Mouse (Mus musculus): Measurements from ENCODE around the gene Gde1. TPM values are rescaled to one million over a fixed set of nuclear protein-coding genes. Genes with fewer than 3 reads are reported as not detected.

Gde1 gene
- polyA plus RNA-seq, 1 experiment from 2014 or later, result 140 TPM

DNA sequence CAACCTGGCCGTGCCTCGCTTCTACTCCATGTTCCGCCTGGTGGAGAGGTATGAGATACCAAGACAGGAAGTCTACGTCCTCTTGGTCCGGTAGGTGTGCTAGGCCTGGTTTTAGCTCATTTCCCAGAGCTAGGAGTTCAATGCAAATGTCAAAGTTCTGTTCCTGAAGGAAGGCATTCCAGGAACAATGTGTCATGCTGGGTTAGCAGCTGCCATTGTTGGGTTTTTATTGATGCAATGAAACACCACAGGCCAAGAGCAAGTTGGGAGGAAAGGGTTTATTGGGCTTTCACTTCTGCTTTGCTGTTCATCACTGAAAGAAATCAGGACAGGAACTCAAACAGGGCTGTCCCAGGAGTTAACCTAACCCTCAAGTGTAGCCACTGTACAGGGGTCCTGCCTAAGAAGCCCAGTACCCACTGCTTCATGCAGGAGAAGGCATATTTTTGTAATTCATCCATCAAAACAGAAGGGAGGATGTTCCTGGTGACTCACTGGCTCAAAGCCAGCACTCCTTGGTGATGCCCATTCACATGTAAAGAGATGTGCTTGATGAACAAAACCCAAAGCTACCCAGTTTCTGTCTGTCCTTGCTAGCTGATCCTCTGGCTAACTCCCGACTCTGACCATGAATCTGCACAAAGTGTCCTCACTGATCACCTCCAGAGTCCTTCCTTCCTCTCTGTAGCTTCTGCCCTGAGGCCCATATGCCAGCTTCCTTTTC lies 52.8 kb downstream of the Gde1 start:
- ATAC-seq, result no peak
- no peaks in the 10 kb centered on the region for H3K27me3 ChIP-seq

DNA sequence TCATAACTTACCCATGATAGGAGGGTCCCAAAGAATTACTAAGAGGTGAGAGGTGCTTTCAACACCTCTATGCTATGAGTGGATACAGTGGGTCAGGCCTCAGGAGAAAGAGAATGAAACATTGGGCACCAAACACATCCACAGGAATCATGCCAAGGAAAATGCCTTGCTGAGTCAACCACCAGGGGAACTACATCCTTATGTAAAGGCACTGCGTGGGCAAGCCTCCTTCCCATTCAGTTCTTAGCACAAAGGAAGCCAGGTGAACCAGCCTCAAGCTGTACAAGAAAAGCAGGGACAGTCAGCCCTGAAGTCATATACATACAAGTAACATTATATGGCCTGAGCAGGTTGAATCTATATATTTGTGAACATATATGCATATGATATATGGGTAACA lies 54.7 kb downstream of the Gde1 start:
- Histone ChIP-seq H3K27ac (no peak overlapping the region), H3K36me3 (no peaks in the 10 kb centered on the region), H3K4me2 (replicated peaks) (no peak overlapping the region), H3K4me1 (replicated peaks) (no peaks in the 10 kb centered on the region), H3K4me3 (replicated peaks) (no peak overlapping the region), H3K9ac (replicated peaks) (no peak overlapping the region), H3K9me3 (no peaks in the 10 kb centered on the region), H3K27me3 (no peaks in the 10 kb centered on the region)
- ATAC-seq, result no peak
- WGBS, result 75% methylated on average over 1 of the region's 1 CpGs

More for the DNA sequence above, 52.8 kb downstream of the Gde1 start:
- Histone ChIP-seq H3K27ac (no peak overlapping the region), H3K4me2 (replicated peaks) (no peak overlapping the region), H3K9ac (replicated peaks) (no peak overlapping the region), H3K4me3 (replicated peaks) (no peak overlapping the region), H3K4me1 (replicated peaks) (0 out of 2 replicates have a peak, but pooled peaks cover 4% of the 10 kb centered on the region), H3K36me3 (no peaks in the 10 kb centered on the region), H3K9me3 (no peaks in the 10 kb centered on the region)
- 88% methylated on average over 6 of the region's 6 CpGs for WGBS

DNA sequence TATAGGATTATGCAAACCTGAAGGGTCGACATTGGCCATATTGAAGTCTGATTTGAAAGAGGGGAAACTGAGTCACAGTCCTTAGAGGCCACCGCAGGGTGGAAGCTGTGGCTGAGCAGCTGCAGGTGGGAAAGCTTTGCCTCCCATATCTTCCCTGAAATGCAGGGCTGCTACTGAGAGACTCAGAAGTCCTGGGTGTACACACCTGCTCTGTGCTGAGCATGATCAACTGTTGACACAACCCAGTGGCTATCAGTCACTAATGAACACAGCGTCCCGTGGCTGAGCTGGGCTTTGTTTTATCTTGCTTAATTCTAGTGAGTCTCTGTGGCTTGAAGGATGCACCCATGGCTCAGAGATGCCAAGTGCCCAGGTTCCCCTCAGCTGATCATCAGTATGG lies 55.5 kb downstream of the Gde1 start:
- Histone ChIP-seq H3K4me1 (replicated peaks) (no peaks in the 10 kb centered on the region), H3K27ac (no peak overlapping the region), H3K27me3 (no peaks in the 10 kb centered on the region), H3K36me3 (no peaks in the 10 kb centered on the region), H3K4me3 (replicated peaks) (no peak overlapping the region), H3K9ac (replicated peaks) (no peak overlapping the region), H3K9me3 (no peaks in the 10 kb centered on the region), H3K4me2 (replicated peaks) (no peak overlapping the region)
- WGBS, result 86% methylated on average over 4 of the region's 4 CpGs
- no peak for ATAC-seq

DNA sequence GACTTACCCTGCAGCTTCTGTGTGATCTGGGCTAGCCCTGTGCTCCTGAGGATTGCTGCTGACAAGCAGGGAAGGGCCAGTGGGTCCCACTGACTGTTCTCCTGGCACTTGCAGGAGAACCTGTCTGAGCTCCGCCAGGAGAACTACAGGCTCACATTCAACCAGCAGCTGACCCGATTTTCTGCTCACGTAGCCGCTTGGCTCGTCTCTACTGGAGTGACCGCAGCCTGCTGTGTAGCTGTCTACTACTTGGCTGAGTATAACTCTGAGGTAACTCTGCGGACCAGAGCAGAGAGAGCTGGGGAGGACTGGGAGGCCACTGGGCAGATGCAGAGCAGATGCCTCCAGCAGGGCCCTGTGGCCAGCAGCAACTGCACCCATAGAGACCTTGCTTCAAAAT lies 56.2 kb downstream of the Gde1 start:
- H3K27me3 ChIP-seq, result no peaks in the 10 kb centered on the region
- 87% methylated on average over 7 of the region's 7 CpGs for WGBS
- no peak overlapping the region for H3K9ac ChIP-seq (replicated peaks)
- H3K4me1 ChIP-seq (replicated peaks), result no peaks in the 10 kb centered on the region
- H3K4me3 ChIP-seq (replicated peaks), result no peak overlapping the region
- no peak overlapping the region for H3K27ac ChIP-seq
- H3K36me3 ChIP-seq, result no peaks in the 10 kb centered on the region
- no peaks in the 10 kb centered on the region for H3K9me3 ChIP-seq
- ATAC-seq, result no peak
- no peak overlapping the region for H3K4me2 ChIP-seq (replicated peaks)

DNA sequence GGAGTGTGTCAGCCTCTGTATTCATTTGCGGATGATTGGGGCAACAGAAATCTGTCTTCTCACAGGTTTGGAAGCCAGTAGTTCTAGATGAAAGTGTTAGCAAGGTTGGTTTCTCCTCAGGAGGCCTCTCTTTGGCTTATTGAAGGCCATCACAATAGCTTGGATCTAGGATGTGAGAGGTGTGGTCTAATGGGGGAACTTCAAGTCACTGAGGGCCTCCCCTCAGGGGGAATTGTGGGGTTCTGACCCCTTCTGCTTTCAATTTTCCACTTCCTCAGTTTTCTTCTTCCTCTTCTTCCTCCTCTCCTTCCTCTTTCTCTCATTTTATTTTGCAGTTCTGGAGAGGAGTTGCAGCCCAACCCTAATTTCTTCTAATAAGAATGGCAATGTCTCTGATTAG lies 59.3 kb downstream of the Gde1 start:
- no peaks in the 10 kb centered on the region for H3K9me3 ChIP-seq
- H3K27ac ChIP-seq, result no peak overlapping the region
- no peak overlapping the region for H3K4me3 ChIP-seq (replicated peaks)
- no peaks in the 10 kb centered on the region for H3K27me3 ChIP-seq
- no peak overlapping the region for H3K4me2 ChIP-seq (replicated peaks)
- no peaks in the 10 kb centered on the region for H3K4me1 ChIP-seq (replicated peaks)
- WGBS, result 93% methylated on average over 1 of the region's 1 CpGs
- H3K36me3 ChIP-seq, result no peaks in the 10 kb centered on the region
- no peak overlapping the region for H3K9ac ChIP-seq (replicated peaks)
- no peak for ATAC-seq

Other genes starting within 250 kb of the Gde1 start
- gene Itpripl2, start 213.8 kb downstream of the Gde1 start, polyA plus RNA-seq (2015; fragmentation: Nextera tagmentation; extraction: Ambion mirVana), result 0.75 and 0.79 TPM in 2 replicates
- gene Coq7, start 172.4 kb downstream of the Gde1 start, polyA plus RNA-seq (2015; fragmentation: Nextera tagmentation; extraction: Ambion mirVana), result 98.8 and 110 TPM in 2 replicates
- gene Tmc7, start 121.0 kb downstream of the Gde1 start, polyA plus RNA-seq (2015; fragmentation: Nextera tagmentation; extraction: Ambion mirVana), result 6.2 and 6.4 TPM in 2 replicates
- gene Tmc5, start 108.5 kb downstream of the Gde1 start, polyA plus RNA-seq (2015; fragmentation: Nextera tagmentation; extraction: Ambion mirVana), result 0.22 and 0.28 TPM in 2 replicates
- gene Ccp110, start 6.8 kb upstream of the Gde1 start, polyA plus RNA-seq (2015; fragmentation: Nextera tagmentation; extraction: Ambion mirVana), result 35.9 and 37.4 TPM in 2 replicates
- gene Vps35l, start 34.4 kb upstream of the Gde1 start, polyA plus RNA-seq (2015; fragmentation: Nextera tagmentation; extraction: Ambion mirVana), result 94.0 and 97.5 TPM in 2 replicates
- 3.5 and 4.1 TPM in 2 replicates for gene Iqck, start 150.0 kb upstream of the Gde1 start, polyA plus RNA-seq (2015; fragmentation: Nextera tagmentation; extraction: Ambion mirVana)
- 105 and 113 TPM in 2 replicates for gene Knop1, start 150.5 kb upstream of the Gde1 start, polyA plus RNA-seq (2015; fragmentation: Nextera tagmentation; extraction: Ambion mirVana)